Mouse (Mus musculus): ENCODE data around the gene Rbfox1.

Rbfox1 gene

DNA sequence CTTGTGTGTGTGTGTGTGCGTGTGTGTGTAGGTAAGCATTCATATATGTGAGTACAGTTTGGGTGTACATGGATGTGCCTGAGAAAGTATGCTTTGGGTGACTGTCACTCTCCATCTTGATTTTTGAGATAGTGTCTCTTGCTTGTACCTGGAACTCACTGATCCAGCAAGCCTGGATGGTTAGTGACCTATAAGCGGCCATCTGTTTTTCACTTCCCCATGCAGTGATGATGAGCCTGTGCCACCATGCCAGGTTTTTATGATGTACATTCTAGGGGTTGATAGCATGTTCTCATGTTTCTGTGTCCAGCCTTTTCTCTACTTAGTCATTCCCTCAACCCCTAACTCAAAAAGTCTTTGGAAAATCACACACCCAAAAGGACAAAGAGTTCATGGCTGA is 976.5 kb downstream of the Rbfox1 start:
- H3K27me3 ChIP-seq (ENCODE audit: control insufficient read depth, insufficient read depth, low read length, poor library complexity, severe bottlenecking): no peaks in the 10 kb centered on the region; the same call in 1 of the 2 replicates
- no peak for DNase-seq (ENCODE audit: low read depth, low spot score)
- no peaks in the 10 kb centered on the region for H3K36me3 ChIP-seq (ENCODE audit: control insufficient read depth, insufficient read depth, low read length, poor library complexity, severe bottlenecking)

DNA sequence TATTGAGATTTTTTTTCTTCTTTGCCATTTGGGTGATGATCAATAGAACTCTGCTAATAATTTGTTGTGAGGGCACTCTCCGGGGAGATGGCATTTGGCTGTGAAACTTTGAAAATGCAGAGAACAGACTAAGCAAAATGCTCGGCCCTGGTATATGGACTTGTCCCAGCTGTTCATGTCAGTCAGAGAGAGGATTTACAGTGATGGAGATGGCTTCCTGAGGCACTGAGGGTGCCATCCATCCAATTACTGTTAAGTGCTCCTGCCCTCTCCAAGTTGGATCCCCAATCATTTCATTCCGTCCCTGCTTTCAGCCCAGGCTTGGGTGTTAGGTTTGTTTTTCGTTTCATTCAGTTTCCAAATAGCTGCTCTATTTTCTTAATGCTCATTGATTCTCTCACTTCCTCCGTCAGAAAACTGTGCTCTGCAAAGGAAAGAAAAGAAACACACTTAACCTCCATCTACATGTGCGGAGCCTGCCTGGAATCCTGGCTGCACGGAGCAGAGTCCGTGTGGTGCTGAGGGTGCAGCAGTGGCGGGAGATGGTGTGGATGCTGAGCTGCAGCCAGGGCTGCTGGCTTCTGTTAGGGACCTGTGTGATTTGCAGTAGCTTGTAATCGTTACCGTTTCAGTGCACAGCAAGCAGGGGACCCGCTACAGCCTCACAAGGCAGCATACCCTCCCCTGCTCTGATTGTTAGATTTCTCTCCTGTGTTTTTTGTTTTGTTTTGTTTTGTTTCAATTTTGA is 997.7 kb downstream of the Rbfox1 start:
- Histone ChIP-seq H3K36me3 (ENCODE audit: control insufficient read depth, insufficient read depth, low read length, poor library complexity, severe bottlenecking) (no peaks in the 10 kb centered on the region), H3K27me3 (ENCODE audit: control insufficient read depth, insufficient read depth, low read length, poor library complexity, severe bottlenecking) (no peaks in the 10 kb centered on the region)
- no peak for DNase-seq (ENCODE audit: low read depth, low spot score)

DNA sequence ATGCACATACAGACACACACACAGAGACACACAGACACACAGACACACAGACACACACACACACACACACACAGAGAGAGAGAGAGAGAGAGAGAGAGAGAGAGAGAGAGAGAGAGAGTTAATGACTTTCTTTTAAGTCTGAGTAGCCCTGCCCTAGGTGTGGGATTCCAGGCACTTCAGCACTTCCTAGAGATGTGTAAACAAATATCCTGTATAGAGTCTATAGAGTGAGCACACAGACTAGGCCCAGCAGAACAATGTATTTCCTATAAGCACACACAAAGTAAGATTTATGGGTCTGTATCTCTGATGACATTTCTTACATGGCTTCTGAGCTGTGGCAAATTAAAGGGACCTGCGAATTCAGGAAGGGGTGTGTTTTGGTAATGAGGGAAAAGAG is 998.6 kb downstream of the Rbfox1 start:
- no peak for DNase-seq (ENCODE audit: low read depth, low spot score)
- Histone ChIP-seq H3K36me3 (ENCODE audit: control insufficient read depth, insufficient read depth, low read length, poor library complexity, severe bottlenecking) (no peaks in the 10 kb centered on the region), H3K27me3 (ENCODE audit: control insufficient read depth, insufficient read depth, low read length, poor library complexity, severe bottlenecking) (no peaks in the 10 kb centered on the region)

DNA sequence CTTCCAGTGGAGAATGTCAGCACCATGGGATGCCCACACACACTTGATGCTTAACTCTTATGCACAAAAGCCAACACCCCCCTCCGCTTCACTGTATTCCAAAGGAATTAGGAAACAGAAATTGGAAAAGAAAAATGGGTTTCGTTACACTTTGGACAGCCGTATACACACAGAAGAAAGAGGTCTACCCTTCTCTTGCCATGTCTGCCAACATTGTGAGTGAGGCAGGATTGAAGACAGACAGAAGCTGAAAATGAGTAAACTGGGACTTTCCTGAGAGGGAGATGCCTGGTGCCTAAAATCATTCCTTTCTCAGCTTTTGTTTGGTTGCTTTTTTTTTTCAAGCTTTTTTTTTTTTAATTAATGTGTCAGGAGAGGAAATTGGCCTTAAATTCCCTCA is 1000.5 kb downstream of the Rbfox1 start:
- H3K27me3 ChIP-seq (ENCODE audit: control insufficient read depth, insufficient read depth, low read length, poor library complexity, severe bottlenecking): no peaks in the 10 kb centered on the region

DNA sequence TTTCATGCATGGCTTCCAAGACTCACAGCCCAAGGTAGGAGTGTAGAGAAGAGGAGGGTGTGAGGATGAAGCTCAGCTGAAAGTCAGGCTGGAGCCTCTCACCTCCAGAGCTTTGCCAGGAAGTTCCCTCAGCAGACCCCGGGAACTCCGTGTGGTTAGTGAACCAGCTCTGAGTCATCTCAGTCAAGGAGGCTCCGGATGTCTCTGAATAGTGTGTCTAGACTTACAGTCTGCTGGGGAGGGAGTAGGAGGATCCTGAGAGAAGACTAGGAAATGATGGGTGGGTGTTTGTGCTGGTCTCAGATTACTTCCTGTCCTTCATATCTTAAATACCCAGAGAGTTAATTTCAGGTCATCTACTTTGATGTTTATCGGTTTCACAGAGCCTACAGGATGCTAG is 1004.1 kb downstream of the Rbfox1 start:
- Histone ChIP-seq H3K27me3 (ENCODE audit: control insufficient read depth, insufficient read depth, low read length, poor library complexity, severe bottlenecking) (no peaks in the 10 kb centered on the region), H3K36me3 (ENCODE audit: control insufficient read depth, insufficient read depth, low read length, poor library complexity, severe bottlenecking) (no peaks in the 10 kb centered on the region)
- no peak for DNase-seq (ENCODE audit: low read depth, low spot score)

More for the DNA sequence above, 1000.5 kb downstream of the Rbfox1 start:
- DNase-seq (ENCODE audit: low read depth, low spot score): no peak
- no peaks in the 10 kb centered on the region for H3K36me3 ChIP-seq (ENCODE audit: control insufficient read depth, insufficient read depth, low read length, poor library complexity, severe bottlenecking)

DNA sequence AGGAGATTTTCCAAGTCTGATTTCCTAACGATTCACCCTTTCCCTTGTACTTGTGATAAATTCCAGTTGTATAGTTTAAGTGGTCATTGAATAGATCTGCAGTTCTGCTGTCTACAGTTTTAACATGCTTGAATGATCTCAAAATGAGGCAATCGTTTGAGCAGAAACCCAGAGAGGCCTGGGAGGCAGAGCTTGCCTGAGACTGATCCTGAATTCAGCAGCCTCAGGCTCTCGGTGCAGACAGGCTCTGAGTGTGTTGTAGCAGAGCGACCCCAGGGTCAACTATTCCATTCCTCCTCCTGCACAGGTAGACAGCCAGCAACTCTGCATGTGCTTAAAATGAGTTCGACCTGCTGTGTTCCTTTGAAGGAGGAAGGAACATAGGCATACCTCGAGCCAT is 1012.6 kb downstream of the Rbfox1 start:
- Histone ChIP-seq H3K27me3 (ENCODE audit: control insufficient read depth, insufficient read depth, low read length, poor library complexity, severe bottlenecking) (no peaks in the 10 kb centered on the region), H3K36me3 (ENCODE audit: control insufficient read depth, insufficient read depth, low read length, poor library complexity, severe bottlenecking) (no peaks in the 10 kb centered on the region)
- DNase-seq (ENCODE audit: low read depth, low spot score): no peak

DNA sequence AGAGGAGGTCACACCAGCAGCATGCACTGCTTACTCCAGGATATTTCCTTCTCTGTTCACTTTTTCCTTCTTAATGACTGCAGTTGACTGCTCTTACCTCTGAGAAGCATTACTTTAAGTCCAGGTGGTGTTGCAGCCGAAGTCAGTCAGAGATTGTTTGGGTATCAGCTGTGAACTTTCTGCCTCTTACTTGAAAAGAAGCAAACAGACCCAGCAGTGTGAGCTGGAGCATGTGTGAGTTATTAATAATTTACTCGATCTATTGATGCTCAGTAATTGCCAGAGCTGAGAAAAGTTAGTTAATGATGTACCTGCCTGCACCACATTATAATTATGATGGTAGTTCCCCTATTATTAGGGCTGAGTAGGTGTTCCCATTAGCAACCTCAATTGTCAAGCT is 1014.9 kb downstream of the Rbfox1 start:
- Histone ChIP-seq H3K27me3 (ENCODE audit: control insufficient read depth, insufficient read depth, low read length, poor library complexity, severe bottlenecking) (no peaks in the 10 kb centered on the region), H3K36me3 (ENCODE audit: control insufficient read depth, insufficient read depth, low read length, poor library complexity, severe bottlenecking) (no peaks in the 10 kb centered on the region)
- DNase-seq (ENCODE audit: low read depth, low spot score): no peak

DNA sequence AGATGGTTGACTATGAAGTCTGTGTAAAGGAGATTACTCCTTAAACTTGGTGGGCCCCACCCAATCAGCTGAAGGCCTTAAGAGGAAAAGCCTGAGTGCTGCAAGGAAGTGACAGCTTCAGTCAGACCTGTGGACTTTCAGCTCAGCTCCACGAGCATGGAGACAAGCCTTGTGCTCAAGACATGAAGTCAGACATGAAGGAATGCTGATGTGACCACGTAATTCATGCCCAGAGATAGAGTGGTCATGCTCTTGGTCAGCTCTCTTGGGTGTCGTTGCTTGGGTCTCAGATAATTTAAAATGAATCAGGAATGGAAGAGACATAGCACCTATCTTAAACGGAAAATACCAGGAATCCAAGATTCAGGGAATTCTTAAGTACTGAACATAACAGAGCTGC is 1019.8 kb downstream of the Rbfox1 start:
- DNase-seq (ENCODE audit: low read depth, low spot score): no peak
- no peaks in the 10 kb centered on the region for H3K27me3 ChIP-seq (ENCODE audit: control insufficient read depth, insufficient read depth, low read length, poor library complexity, severe bottlenecking)
- H3K36me3 ChIP-seq (ENCODE audit: control insufficient read depth, insufficient read depth, low read length, poor library complexity, severe bottlenecking): no peaks in the 10 kb centered on the region

DNA sequence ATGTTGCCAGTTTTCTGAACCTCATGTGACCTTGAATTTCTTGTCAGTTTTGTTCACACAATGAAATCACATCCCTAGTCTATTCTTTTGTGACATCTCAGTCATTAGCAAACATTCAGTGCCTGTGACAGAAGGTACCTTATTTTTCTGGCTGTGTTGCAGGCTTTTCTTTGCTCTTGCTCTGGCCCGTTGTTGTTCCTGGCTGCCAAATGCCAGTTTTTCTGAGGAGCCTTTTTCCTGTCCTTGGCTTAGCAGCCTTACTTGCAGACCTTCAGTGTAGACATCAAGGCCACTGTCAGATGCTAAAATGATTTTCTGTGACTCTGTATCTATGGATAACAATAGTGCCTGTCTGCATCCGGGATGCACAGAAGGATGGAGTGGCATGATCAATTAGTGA is 1020.8 kb downstream of the Rbfox1 start:
- no peak for DNase-seq (ENCODE audit: low read depth, low spot score)

DNA sequence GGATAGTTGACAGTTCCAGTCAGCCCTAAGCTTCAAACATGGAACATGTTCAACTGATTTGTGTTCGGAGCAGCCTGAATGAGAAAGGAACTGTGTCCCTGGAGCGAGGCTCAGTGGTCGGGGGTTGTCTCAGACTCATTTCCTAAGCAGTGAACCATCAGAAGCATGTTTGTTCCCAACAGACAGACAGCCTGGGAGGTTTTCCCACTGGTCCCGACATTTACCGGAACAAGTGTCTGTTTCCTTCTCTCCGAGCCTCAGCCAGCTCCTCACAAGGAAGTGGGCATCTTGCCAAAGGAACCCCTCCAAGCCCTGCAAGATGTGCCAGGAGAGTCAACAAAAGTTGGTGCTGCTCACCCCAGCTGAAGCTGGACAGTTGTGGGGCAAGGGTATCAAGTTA is 1022.4 kb downstream of the Rbfox1 start:
- Histone ChIP-seq H3K36me3 (ENCODE audit: control insufficient read depth, insufficient read depth, low read length, poor library complexity, severe bottlenecking) (no peaks in the 10 kb centered on the region), H3K27me3 (ENCODE audit: control insufficient read depth, insufficient read depth, low read length, poor library complexity, severe bottlenecking) (no peaks in the 10 kb centered on the region)
- DNase-seq (ENCODE audit: low read depth, low spot score): no peak

More for the DNA sequence above, 1020.8 kb downstream of the Rbfox1 start:
- H3K36me3 ChIP-seq (ENCODE audit: control insufficient read depth, insufficient read depth, low read length, poor library complexity, severe bottlenecking): no peaks in the 10 kb centered on the region
- no peaks in the 10 kb centered on the region for H3K27me3 ChIP-seq (ENCODE audit: control insufficient read depth, insufficient read depth, low read length, poor library complexity, severe bottlenecking)

DNA sequence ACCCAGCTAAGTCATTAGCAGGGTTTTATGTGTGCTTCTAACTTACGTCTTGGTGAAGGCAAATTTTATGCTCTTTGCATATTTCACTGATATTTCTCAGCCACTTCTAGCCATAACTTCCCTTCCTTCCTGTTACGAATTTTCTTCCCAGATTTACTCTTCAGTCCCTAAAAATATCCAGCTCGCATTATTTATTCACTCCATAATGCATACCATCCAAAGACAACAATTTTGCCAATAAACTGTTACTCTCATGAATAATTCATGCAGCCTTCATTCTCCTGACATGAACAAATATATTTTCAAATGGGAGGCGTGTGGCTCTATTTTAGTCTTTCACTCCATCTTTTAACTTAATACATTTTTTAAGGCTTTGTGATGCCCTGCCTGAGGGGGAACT is 1029.4 kb downstream of the Rbfox1 start:
- DNase-seq (ENCODE audit: low read depth, low spot score): no peak
- Histone ChIP-seq H3K36me3 (ENCODE audit: control insufficient read depth, insufficient read depth, low read length, poor library complexity, severe bottlenecking) (no peaks in the 10 kb centered on the region), H3K27me3 (ENCODE audit: control insufficient read depth, insufficient read depth, low read length, poor library complexity, severe bottlenecking) (no peaks in the 10 kb centered on the region; the same call in 1 of the 2 replicates)

DNA sequence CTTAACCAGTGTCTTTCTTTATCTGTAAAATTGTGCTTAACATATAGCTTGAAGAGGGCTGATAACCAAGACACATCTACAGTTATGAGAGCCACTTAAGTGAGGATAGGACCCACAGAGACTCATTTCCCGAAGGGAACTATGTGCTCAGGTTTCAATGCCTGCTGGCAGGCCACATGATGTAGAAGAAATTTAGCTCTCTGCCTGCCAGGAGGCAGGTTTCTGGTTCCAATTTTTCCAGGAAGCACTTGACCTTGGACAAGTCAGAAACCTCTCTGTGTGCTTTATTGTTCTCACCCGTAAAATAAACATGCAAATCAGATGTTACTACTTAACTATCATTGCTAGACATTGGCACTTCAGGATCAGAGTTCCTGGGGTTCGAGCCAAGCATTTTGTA is 1033.5 kb downstream of the Rbfox1 start:
- Histone ChIP-seq H3K27me3 (ENCODE audit: control insufficient read depth, insufficient read depth, low read length, poor library complexity, severe bottlenecking) (no peaks in the 10 kb centered on the region; the same call in 1 of the 2 replicates), H3K36me3 (ENCODE audit: control insufficient read depth, insufficient read depth, low read length, poor library complexity, severe bottlenecking) (no peaks in the 10 kb centered on the region)
- no peak for DNase-seq (ENCODE audit: low read depth, low spot score)

DNA sequence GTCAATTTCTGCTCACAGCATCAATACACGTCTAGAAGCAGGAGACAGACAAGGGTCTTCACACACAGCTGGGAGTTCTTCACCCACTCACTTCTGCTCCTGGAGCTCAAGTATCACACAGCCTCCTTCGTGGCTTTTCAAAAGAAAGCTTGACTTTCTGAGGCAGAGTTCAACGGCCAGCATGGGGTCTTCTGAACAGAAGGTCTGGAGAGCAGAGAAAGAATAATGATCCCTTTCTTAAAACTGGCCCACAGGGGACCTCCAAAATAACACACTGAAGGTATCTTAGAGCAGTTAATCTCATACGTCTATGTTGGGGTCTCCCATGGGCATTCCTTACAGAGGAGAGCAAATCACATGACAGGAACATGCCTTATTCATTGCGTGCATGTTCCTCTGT is 1034.5 kb downstream of the Rbfox1 start:
- Histone ChIP-seq H3K36me3 (ENCODE audit: control insufficient read depth, insufficient read depth, low read length, poor library complexity, severe bottlenecking) (no peaks in the 10 kb centered on the region), H3K27me3 (ENCODE audit: control insufficient read depth, insufficient read depth, low read length, poor library complexity, severe bottlenecking) (no peaks in the 10 kb centered on the region; the same call in 1 of the 2 replicates)
- no peak for DNase-seq (ENCODE audit: low read depth, low spot score)

DNA sequence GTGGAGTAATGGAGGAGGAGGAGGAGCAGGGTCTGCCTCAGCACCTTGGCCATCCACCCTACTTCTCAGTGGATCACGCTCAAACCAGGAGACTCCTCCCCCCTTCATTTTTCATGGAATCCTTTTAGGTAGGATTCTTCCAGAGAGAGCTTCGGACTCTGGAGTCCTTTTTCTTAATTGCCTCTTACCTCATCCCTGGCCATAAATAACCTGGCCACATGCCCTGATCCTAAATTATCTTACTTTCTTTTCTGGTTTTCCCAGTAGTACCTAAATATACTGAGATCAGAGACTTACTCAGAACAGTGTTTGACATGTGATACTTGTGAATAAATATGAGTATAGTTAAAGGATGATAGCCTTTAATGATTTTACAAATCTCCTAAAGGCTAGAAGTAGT is 1042.5 kb downstream of the Rbfox1 start:
- DNase-seq (ENCODE audit: low read depth, low spot score): no peak
- no peaks in the 10 kb centered on the region for H3K36me3 ChIP-seq (ENCODE audit: control insufficient read depth, insufficient read depth, low read length, poor library complexity, severe bottlenecking)
- no peaks in the 10 kb centered on the region for H3K27me3 ChIP-seq (ENCODE audit: control insufficient read depth, insufficient read depth, low read length, poor library complexity, severe bottlenecking)

DNA sequence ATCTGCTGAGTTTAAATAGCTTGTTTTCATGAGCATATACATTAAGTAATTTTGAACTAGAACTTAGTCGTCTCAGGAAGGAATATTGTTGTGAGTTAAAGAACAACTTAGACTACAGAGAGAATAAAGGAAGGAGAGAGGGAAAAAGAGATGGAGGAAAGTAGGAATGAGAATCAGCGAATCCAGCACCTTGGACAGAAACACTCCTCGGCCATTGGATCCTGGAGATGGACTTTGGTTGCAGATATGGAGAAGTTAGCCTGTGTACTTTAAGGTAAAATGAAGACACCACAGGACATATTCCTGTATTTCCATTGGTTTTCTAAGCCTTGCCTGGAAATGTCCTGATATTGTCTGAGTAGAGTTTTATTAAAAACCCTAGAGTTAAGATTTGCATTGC is 1045.6 kb downstream of the Rbfox1 start:
- DNase-seq (ENCODE audit: low read depth, low spot score): no peak
- H3K36me3 ChIP-seq (ENCODE audit: control insufficient read depth, insufficient read depth, low read length, poor library complexity, severe bottlenecking): no peaks in the 10 kb centered on the region
- H3K27me3 ChIP-seq (ENCODE audit: control insufficient read depth, insufficient read depth, low read length, poor library complexity, severe bottlenecking): no peaks in the 10 kb centered on the region

DNA sequence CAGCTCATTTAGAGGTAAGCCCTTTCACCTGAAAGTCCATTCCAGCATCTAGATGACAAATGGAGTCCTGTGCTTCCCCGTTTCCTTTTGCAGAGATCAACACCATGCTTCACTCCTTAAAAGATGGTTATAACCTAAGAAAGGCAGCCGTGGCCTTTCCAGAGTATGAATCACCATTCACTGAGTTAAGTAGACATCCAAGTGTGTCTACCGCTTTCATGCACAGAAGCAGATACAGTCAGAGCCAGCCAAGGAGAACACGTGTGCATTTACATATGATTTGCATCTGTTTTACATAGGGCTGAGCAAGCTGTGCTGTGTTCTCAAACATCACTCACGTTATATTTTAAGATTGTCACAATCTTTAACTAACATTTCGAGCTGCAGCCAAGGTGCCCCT is 1061.0 kb downstream of the Rbfox1 start:
- no peak for DNase-seq (ENCODE audit: low read depth, low spot score)
- H3K36me3 ChIP-seq (ENCODE audit: control insufficient read depth, insufficient read depth, low read length, poor library complexity, severe bottlenecking): no peaks in the 10 kb centered on the region

More for the DNA sequence above, 1061.0 kb downstream of the Rbfox1 start:
- H3K27me3 ChIP-seq (ENCODE audit: control insufficient read depth, insufficient read depth, low read length, poor library complexity, severe bottlenecking): no peaks in the 10 kb centered on the region

Measured in splenic B cell, adult 2 months (primary cell).